Mouse (Mus musculus) left cerebral cortex, adult 11 months (tissue): ENCODE measurements around the gene Mybpc3.

Experiments
- DNase-seq: peaks from one replicate; pipeline ENCODE4 v3.0.0; 2022; ENCODE audit warnings: low spot score

Mybpc3 gene

GRCm38 (mm10) chr2:91121011-91121410 lies 3.1 kb downstream of the Mybpc3 start:
- no peak for DNase-seq

GRCm38 (mm10) chr2:91121497-91121896 lies 3.6 kb downstream of the Mybpc3 start:
- DNase-seq, result no peak

GRCm38 (mm10) chr2:91123521-91123920 lies 5.6 kb downstream of the Mybpc3 start:
- no peak for DNase-seq

GRCm38 (mm10) chr2:91125101-91125500 lies 7.2 kb downstream of the Mybpc3 start:
- no peak for DNase-seq

- DNase-seq, result no peak
These were observed 10.8 kb downstream of the Mybpc3 start for GRCm38 (mm10) chr2:91128761-91129160.

- no peak for DNase-seq
These were observed 12.2 kb downstream of the Mybpc3 start for GRCm38 (mm10) chr2:91130126-91130525.

GRCm38 (mm10) chr2:91131251-91131650 lies 13.3 kb downstream of the Mybpc3 start:
- DNase-seq, result no peak

- no peak for DNase-seq
These were observed 14.1 kb downstream of the Mybpc3 start for GRCm38 (mm10) chr2:91132035-91132434.

GRCm38 (mm10) chr2:91136513-91137412 lies 18.8 kb downstream of the Mybpc3 start:
- no peak for DNase-seq

- DNase-seq, result no peak
These were observed 19.5 kb downstream of the Mybpc3 start for GRCm38 (mm10) chr2:91137481-91137880.

GRCm38 (mm10) chr2:91139311-91139710 lies 21.4 kb downstream of the Mybpc3 start:
- DNase-seq, result no peak

- DNase-seq, result no peak
These were observed 21.8 kb downstream of the Mybpc3 start for GRCm38 (mm10) chr2:91139764-91140163.

GRCm38 (mm10) chr2:91142920-91143319 lies 25.0 kb downstream of the Mybpc3 start:
- DNase-seq, result no peak

- DNase-seq, result no peak
These were observed 25.5 kb downstream of the Mybpc3 start for GRCm38 (mm10) chr2:91143401-91143800.

GRCm38 (mm10) chr2:91148101-91148500 lies 30.2 kb downstream of the Mybpc3 start:
- DNase-seq, result no peak

GRCm38 (mm10) chr2:91151331-91151730 lies 33.4 kb downstream of the Mybpc3 start:
- no peak for DNase-seq

GRCm38 (mm10) chr2:91152885-91153377 lies 35.0 kb downstream of the Mybpc3 start:
- no peak for DNase-seq

- DNase-seq, result no peak
These were observed 36.1 kb downstream of the Mybpc3 start for GRCm38 (mm10) chr2:91154091-91154490.

GRCm38 (mm10) chr2:91157002-91157752 lies 39.2 kb downstream of the Mybpc3 start:
- no peak for DNase-seq

GRCm38 (mm10) chr2:91160591-91160990 lies 42.6 kb downstream of the Mybpc3 start:
- DNase-seq, result no peak

- DNase-seq, result no peak
These were observed 45.0 kb downstream of the Mybpc3 start for GRCm38 (mm10) chr2:91162952-91163351.

GRCm38 (mm10) chr2:91163532-91163931 lies 45.6 kb downstream of the Mybpc3 start:
- no peak for DNase-seq

GRCm38 (mm10) chr2:91164991-91165390 lies 47.0 kb downstream of the Mybpc3 start:
- DNase-seq, result no peak
